Mouse (Mus musculus): ENCODE measurements at regions not wholly inside any gene's neighbourhood (a gene's known extent, or its start where the extent isn't known, plus 50 kb on each side); places are given as distances from the start of the nearest gene placed in this dataset.
"Not testable (repeated sequence)": the region's sequence is repeated elsewhere in the genome, so short reads cannot be mapped to it uniquely, and the experiment has no call there.

DNA sequence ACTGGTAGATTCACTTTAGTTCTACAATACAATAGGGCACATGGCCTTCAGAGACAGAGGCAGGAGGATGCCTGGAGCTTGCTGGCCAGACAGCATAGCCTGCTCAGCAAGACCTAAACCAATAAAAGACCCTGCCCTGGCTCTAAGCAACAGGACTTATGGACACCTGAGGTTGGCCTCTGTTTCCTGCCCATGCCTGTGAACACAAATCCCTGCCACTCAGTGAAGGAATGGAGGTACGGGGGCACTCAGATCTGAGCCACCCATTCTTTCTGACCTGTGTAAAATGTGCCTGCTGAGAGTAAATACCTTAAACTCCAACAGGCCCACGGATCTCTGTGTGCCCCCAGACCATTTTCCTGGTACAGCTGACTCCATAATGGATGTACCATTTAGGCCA lies 177.1 kb downstream of the Diras2 start:
- no peaks in the 10 kb centered on the region for H3K27me3 ChIP-seq (ENCODE audit: control insufficient read depth, insufficient read depth, low read length)
- WGBS, result 81% methylated on average over 2 of the region's 2 CpGs
- peaks cover 4% of the 10 kb centered on the region; the same call in 1 of the 2 replicates for H3K9me3 ChIP-seq (ENCODE audit: control insufficient read depth, low read length)
- DNase-seq (ENCODE audit: low spot score) (no peak), ATAC-seq (ENCODE audit: low FRiP score) (no peak)
- H3K27ac ChIP-seq, result no peak overlapping the region
- H3K36me3 ChIP-seq (replicated peaks; ENCODE audit: control insufficient read depth, insufficient read depth), result no peaks in the 10 kb centered on the region
- H3K4me1 ChIP-seq (replicated peaks; ENCODE audit: control insufficient read depth, insufficient read depth, low read length), result no peaks in the 10 kb centered on the region
- no peak overlapping the region for H3K4me2 ChIP-seq (replicated peaks)
- no peak overlapping the region for H3K4me3 ChIP-seq (replicated peaks; ENCODE audit: low read length)
- no peak overlapping the region for H3K9ac ChIP-seq

DNA sequence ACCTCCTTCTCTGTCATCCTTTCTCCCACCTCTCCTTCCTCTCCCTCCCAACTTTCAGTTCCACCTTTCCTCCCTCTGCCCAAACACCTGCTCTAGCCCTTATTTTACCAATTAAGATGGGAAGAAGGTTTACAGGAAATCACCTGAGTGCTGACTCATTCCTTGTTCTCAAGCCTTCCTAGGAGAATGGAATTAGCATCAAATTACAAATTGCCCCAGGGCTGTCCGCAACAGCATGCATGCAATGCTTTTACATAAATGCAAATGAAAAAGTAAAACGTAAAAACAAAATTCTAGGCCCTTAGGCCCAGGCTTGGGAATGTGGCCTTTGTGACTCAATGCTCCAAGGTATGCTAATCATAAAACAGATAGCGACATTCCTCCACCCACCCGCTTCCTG lies 175.2 kb downstream of the Diras2 start:
- not testable (repeated sequence) for H3K27me3 ChIP-seq (ENCODE audit: control insufficient read depth, insufficient read depth, low read length); H3K9me3 ChIP-seq (ENCODE audit: control insufficient read depth, low read length); H3K4me3 ChIP-seq (replicated peaks; ENCODE audit: low read length); DNase-seq (ENCODE audit: low spot score); H3K4me1 ChIP-seq (replicated peaks; ENCODE audit: control insufficient read depth, insufficient read depth, low read length); H3K36me3 ChIP-seq (replicated peaks; ENCODE audit: control insufficient read depth, insufficient read depth); H3K27ac ChIP-seq; H3K4me2 ChIP-seq (replicated peaks); H3K9ac ChIP-seq; ATAC-seq (ENCODE audit: low FRiP score)
- 86% methylated on average over 4 of the region's 4 CpGs for WGBS

- not testable (repeated sequence) for H3K4me3 ChIP-seq (replicated peaks; ENCODE audit: low read length); H3K4me1 ChIP-seq (replicated peaks; ENCODE audit: control insufficient read depth, insufficient read depth, low read length); ATAC-seq (ENCODE audit: low FRiP score); H3K36me3 ChIP-seq (replicated peaks; ENCODE audit: control insufficient read depth, insufficient read depth); H3K9ac ChIP-seq; H3K27ac ChIP-seq; H3K27me3 ChIP-seq (ENCODE audit: control insufficient read depth, insufficient read depth, low read length); H3K4me2 ChIP-seq (replicated peaks); H3K9me3 ChIP-seq (ENCODE audit: control insufficient read depth, low read length); DNase-seq (ENCODE audit: low spot score)
- 75% methylated on average over 4 of the region's 4 CpGs for WGBS
Observed at GRCm38 (mm10) chr13:52359332-52359731, 171.7 kb downstream of the Diras2 start.

GRCm38 (mm10) chr13:52361177-52361846 lies 169.8 kb downstream of the Diras2 start:
- H3K36me3 ChIP-seq (replicated peaks; ENCODE audit: control insufficient read depth, insufficient read depth), result no peaks in the 10 kb centered on the region
- H3K27ac ChIP-seq, result no peak overlapping the region
- H3K4me3 ChIP-seq (replicated peaks; ENCODE audit: low read length), result no peak overlapping the region
- no peak overlapping the region for H3K4me2 ChIP-seq (replicated peaks)
- WGBS, result 74% methylated on average over 4 of the region's 4 CpGs
- peaks cover 4% of the 10 kb centered on the region; the same call in 1 of the 2 replicates for H3K9me3 ChIP-seq (ENCODE audit: control insufficient read depth, low read length)
- no peaks in the 10 kb centered on the region for H3K4me1 ChIP-seq (replicated peaks; ENCODE audit: control insufficient read depth, insufficient read depth, low read length)
- H3K9ac ChIP-seq, result no peak overlapping the region
- ATAC-seq (ENCODE audit: low FRiP score) (no peak), DNase-seq (ENCODE audit: low spot score) (no peak)
- H3K27me3 ChIP-seq (ENCODE audit: control insufficient read depth, insufficient read depth, low read length), result no peaks in the 10 kb centered on the region

DNA sequence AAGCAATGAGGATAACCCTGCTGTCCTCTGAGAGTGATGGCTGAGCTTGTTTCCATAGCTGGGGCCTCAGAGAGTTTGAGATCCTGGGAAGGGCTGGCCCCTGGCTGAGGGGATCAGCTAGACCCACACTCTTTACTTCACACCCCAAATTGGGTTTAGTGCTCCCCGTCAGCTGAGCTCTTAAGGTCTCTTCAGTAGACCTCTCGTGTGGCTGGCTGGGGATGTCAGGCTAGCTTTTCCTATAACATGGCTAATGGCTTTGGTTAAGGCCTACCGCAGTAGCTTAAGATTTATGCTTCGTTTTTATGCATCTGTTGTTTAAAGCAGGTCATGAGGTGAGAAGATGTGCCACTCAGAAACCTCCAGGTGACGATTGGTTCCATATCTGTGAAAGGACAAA lies 168.8 kb downstream of the Diras2 start:
- Histone ChIP-seq H3K4me1 (replicated peaks; ENCODE audit: control insufficient read depth, insufficient read depth, low read length) (no peaks in the 10 kb centered on the region), H3K36me3 (replicated peaks; ENCODE audit: control insufficient read depth, insufficient read depth) (no peaks in the 10 kb centered on the region), H3K27me3 (ENCODE audit: control insufficient read depth, insufficient read depth, low read length) (no peaks in the 10 kb centered on the region), H3K9ac (no peak overlapping the region), H3K9me3 (ENCODE audit: control insufficient read depth, low read length) (0 out of 2 replicates have a peak, but pooled peaks cover under 1% of the 10 kb centered on the region), H3K4me3 (replicated peaks; ENCODE audit: low read length) (no peak overlapping the region), H3K4me2 (replicated peaks) (no peak overlapping the region), H3K27ac (no peak overlapping the region)
- ATAC-seq (ENCODE audit: low FRiP score) (no peak), DNase-seq (ENCODE audit: low spot score) (no peak)
- 93% methylated on average over 5 of the region's 5 CpGs for WGBS

DNA sequence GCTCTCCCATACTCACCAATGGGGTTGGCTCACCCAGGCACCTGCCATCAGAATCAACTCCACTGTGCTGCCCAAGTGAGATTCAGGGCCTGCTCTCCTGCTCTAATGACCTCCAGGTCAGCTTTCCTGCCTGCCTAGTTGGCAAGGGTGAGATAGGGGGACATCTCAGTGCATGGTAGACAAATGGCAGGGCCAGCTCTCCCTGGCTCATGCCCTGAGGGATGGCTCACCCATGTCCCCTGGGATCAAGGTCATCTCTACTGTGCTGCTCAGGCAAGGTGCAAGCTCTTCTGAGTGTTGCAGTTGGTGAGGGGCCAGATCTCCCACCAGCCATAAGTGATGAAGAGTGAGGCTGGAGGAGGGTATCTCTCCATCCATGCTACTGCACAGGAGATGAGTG lies 161.2 kb downstream of the Diras2 start:
- ATAC-seq (ENCODE audit: low FRiP score) (no peak), DNase-seq (ENCODE audit: low spot score) (no peak)
- Histone ChIP-seq H3K9me3 (ENCODE audit: control insufficient read depth, low read length) (no peaks in the 10 kb centered on the region), H3K4me1 (replicated peaks; ENCODE audit: control insufficient read depth, insufficient read depth, low read length) (no peaks in the 10 kb centered on the region), H3K27me3 (ENCODE audit: control insufficient read depth, insufficient read depth, low read length) (no peaks in the 10 kb centered on the region), H3K36me3 (replicated peaks; ENCODE audit: control insufficient read depth, insufficient read depth) (no peaks in the 10 kb centered on the region), H3K9ac (no peak overlapping the region), H3K27ac (no peak overlapping the region), H3K4me3 (replicated peaks; ENCODE audit: low read length) (no peak overlapping the region), H3K4me2 (replicated peaks) (no peak overlapping the region)

GRCm38 (mm10) chr13:52371986-52372385 lies 159.1 kb downstream of the Diras2 start:
- Histone ChIP-seq H3K9ac (no peak overlapping the region), H3K4me2 (replicated peaks) (no peak overlapping the region), H3K9me3 (ENCODE audit: control insufficient read depth, low read length) (no peaks in the 10 kb centered on the region), H3K4me3 (replicated peaks; ENCODE audit: low read length) (no peak overlapping the region), H3K36me3 (replicated peaks; ENCODE audit: control insufficient read depth, insufficient read depth) (no peaks in the 10 kb centered on the region), H3K27ac (no peak overlapping the region), H3K4me1 (replicated peaks; ENCODE audit: control insufficient read depth, insufficient read depth, low read length) (no peaks in the 10 kb centered on the region), H3K27me3 (ENCODE audit: control insufficient read depth, insufficient read depth, low read length) (no peaks in the 10 kb centered on the region)
- WGBS, result 91% methylated on average over 3 of the region's 3 CpGs
- DNase-seq (ENCODE audit: low spot score), result no peak
- no peak for ATAC-seq (ENCODE audit: low FRiP score)

DNA sequence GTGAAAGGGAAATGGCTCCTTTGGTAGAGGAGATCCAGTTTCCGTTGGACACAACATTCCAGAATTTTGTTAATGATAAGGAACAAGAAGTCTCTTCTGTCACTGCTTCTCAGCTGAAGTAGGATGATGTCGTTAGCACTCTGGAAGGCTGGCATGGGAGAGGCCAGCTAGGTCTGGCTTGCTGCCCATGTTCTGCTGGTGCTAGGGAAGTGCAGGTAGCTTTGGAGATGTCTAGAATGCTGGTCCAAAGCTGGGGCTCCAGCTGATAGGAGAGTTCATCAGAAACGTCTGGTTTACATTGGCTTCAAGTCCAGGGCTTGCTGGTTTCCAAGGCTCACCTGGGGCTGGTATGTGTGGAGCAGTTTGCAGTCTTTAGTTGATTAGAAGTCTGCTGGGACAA lies 156.3 kb downstream of the Diras2 start:
- ATAC-seq (ENCODE audit: low FRiP score) (no peak), DNase-seq (ENCODE audit: low spot score) (no peak)
- Histone ChIP-seq H3K27ac (no peak overlapping the region), H3K36me3 (replicated peaks; ENCODE audit: control insufficient read depth, insufficient read depth) (no peaks in the 10 kb centered on the region), H3K9ac (no peak overlapping the region), H3K4me2 (replicated peaks) (no peak overlapping the region), H3K4me3 (replicated peaks; ENCODE audit: low read length) (no peak overlapping the region), H3K4me1 (replicated peaks; ENCODE audit: control insufficient read depth, insufficient read depth, low read length) (no peaks in the 10 kb centered on the region), H3K9me3 (ENCODE audit: control insufficient read depth, low read length) (no peaks in the 10 kb centered on the region), H3K27me3 (ENCODE audit: control insufficient read depth, insufficient read depth, low read length) (no peaks in the 10 kb centered on the region)
- 79% methylated on average over 3 of the region's 3 CpGs for WGBS

DNA sequence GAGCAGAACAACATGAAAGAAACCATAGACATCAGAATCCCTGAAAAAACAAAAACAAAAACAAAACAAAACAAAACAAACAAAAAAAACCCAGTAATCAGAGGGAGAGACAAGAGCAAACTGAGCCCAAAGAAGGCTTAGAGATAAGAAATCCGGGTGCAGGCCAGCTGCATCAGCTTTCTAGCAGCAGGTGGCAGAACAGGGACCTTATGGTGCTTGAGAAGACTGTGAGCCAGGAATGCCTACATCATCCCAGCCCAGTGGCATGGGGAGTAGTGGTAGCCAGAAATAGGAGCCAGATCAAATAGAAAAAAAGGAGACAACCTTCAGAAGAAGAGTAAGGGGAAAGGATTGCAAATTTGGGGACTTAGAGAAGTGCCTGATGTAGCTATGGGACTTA lies 152.8 kb downstream of the Diras2 start:
- H3K9ac ChIP-seq, result no peak overlapping the region
- H3K36me3 ChIP-seq (replicated peaks; ENCODE audit: control insufficient read depth, insufficient read depth), result no peaks in the 10 kb centered on the region
- no peaks in the 10 kb centered on the region for H3K27me3 ChIP-seq (ENCODE audit: control insufficient read depth, insufficient read depth, low read length)
- no peaks in the 10 kb centered on the region for H3K4me1 ChIP-seq (replicated peaks; ENCODE audit: control insufficient read depth, insufficient read depth, low read length)
- 47% methylated on average over 1 of the region's 1 CpGs for WGBS
- no peak overlapping the region for H3K27ac ChIP-seq
- H3K9me3 ChIP-seq (ENCODE audit: control insufficient read depth, low read length), result no peaks in the 10 kb centered on the region
- ATAC-seq (ENCODE audit: low FRiP score) (no peak), DNase-seq (ENCODE audit: low spot score) (no peak)
- H3K4me2 ChIP-seq (replicated peaks), result no peak overlapping the region
- no peak overlapping the region for H3K4me3 ChIP-seq (replicated peaks; ENCODE audit: low read length)

DNA sequence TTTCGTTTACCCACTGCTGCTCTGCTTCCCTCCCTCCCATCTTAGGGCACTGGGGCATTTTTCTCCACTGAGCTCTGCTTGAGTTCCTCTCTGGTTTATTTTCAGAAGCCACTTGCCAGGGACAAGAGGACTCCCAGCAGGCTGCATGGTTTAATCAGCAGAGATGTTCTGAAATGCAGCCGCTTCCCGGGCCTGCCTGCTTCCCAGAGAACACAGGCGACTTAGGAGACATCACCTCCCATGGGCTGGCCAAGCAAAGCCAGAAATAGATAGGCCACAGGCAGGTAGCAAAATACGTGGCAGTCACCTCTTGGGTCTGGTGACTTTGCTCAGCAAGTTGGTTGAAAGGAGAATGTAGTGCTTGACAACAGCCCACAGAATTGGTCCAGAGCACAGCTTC lies 141.8 kb downstream of the Diras2 start:
- Histone ChIP-seq H3K36me3 (replicated peaks; ENCODE audit: control insufficient read depth, insufficient read depth) (no peaks in the 10 kb centered on the region), H3K27me3 (ENCODE audit: control insufficient read depth, insufficient read depth, low read length) (no peaks in the 10 kb centered on the region), H3K27ac (no peak overlapping the region), H3K9me3 (ENCODE audit: control insufficient read depth, low read length) (no peaks in the 10 kb centered on the region), H3K4me1 (replicated peaks; ENCODE audit: control insufficient read depth, insufficient read depth, low read length) (no peaks in the 10 kb centered on the region), H3K4me3 (replicated peaks; ENCODE audit: low read length) (no peak overlapping the region), H3K9ac (no peak overlapping the region), H3K4me2 (replicated peaks) (no peak overlapping the region)
- DNase-seq (ENCODE audit: low spot score) (no peak), ATAC-seq (ENCODE audit: low FRiP score) (no peak)
- WGBS, result 86% methylated on average over 5 of the region's 5 CpGs
